Comparison of ENCODE assay signal across 9 mouse cellular contexts in the genomic region with DNA sequence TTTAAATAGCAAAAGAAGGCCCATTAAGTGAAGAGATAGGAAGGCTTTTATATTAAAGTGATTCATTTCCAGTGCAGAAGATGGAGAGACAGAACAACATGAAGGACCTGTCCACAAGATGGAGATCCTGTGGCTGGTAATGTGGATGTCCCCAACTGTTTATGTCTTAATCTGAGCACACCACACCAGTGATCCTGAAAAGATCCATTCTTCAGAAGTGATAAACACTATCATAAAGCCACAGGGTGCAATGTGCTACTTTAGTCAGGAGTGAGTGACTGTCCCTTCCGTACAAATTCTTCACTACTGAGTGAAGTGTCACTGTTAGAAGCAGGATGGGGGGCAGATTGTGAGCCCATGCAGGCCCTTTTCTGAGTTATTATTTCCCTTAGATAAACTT. TPM values are rescaled to one million over a fixed set of nuclear protein-coding genes. Genes with fewer than 3 reads are reported as not detected.
DNase-seq lines count a peak whose midpoint lies in the region; ATAC-seq and TF ChIP-seq lines count a peak whose summit lies in the region.
"Had no signal": no experiment of that assay in that cellular context is flagged by ENCODE, and none has a peak within 500 bp of the region (broad histone marks: within the 10 kb centered on the region; RNA-seq: fewer than 3 reads in every experiment).

No protein-coding gene starts in this region.

- DNase-seq in heart, adult 8-10 months (ENCODE audit: low spot score): no peak
- DNase-seq in forebrain, embryonic 14.5 days (ENCODE audit: low spot score): no peak
- DNase-seq in liver, embryonic 13.5 days: no peak
- DNase-seq in left cerebral cortex, adult 8-10 months (ENCODE audit: low spot score in 2 of 2): no peak
- DNase-seq in lung, postnatal 0 days (ENCODE audit: low spot score): no peak
- DNase-seq: kidney, adult 9 months had no signal

- H3K4me2 ChIP-seq in heart, embryonic 11.5 days: peak overlapping the region; percentile 92
- peak overlapping the region; percentile 89 for H3K4me2 ChIP-seq in forebrain, embryonic 14.5 days (ENCODE audit: low read length)
- peak overlapping the region; percentile 96 for H3K4me2 ChIP-seq in liver, embryonic 13.5 days
- H3K4me2 ChIP-seq in lung, postnatal 0 days (replicated peaks; ENCODE audit: low read depth, low read length): no peak overlapping the region

- H3K4me1 ChIP-seq in heart, embryonic 11.5 days (ENCODE audit: control insufficient read depth, insufficient read depth, low read length): peaks cover 7% of the 10 kb centered on the region
- peaks cover 46% of the 10 kb centered on the region for H3K4me1 ChIP-seq in E14TG2a.4 (replicated peaks; ENCODE audit: low read depth, low read length)
- peaks cover 3% of the 10 kb centered on the region for H3K4me1 ChIP-seq in forebrain, embryonic 14.5 days (ENCODE audit: control insufficient read depth, insufficient read depth, low read length)
- peaks cover 73% of the 10 kb centered on the region for H3K4me1 ChIP-seq in liver, embryonic 13.5 days (replicated peaks)
- H3K4me1 ChIP-seq in lung, postnatal 0 days (ENCODE audit: insufficient read depth, low read depth, low read length): no peaks in the 10 kb centered on the region

- TF ChIP-seq EP300 in lung, postnatal 0 days (IDR thresholded peaks at IDR 0.05): no peak

- peak overlapping the region; percentile 85; the same call in 1 of the 2 replicates for H3K4me3 ChIP-seq in heart, embryonic 11.5 days (ENCODE audit: low read depth, low read length)
- peak overlapping the region; percentile 96 for H3K4me3 ChIP-seq in E14TG2a.4 (replicated peaks; ENCODE audit: low read length)
- peak overlapping the region; percentile 97 for H3K4me3 ChIP-seq in forebrain, embryonic 14.5 days (ENCODE audit: low read depth, low read length)
- peak overlapping the region; percentile 97 for H3K4me3 ChIP-seq in liver, embryonic 13.5 days (replicated peaks)
- H3K4me3 ChIP-seq in lung, postnatal 0 days (ENCODE audit: low read depth, low read length): no peak overlapping the region

- H3K27me3 ChIP-seq in heart, embryonic 11.5 days (ENCODE audit: control insufficient read depth, insufficient read depth, low read length): no peaks in the 10 kb centered on the region
- H3K27me3 ChIP-seq in E14TG2a.4 (ENCODE audit: insufficient read depth, low read length): no peaks in the 10 kb centered on the region
- H3K27me3 ChIP-seq in forebrain, embryonic 14.5 days (replicated peaks; ENCODE audit: control insufficient read depth, insufficient read depth, low read length): no peaks in the 10 kb centered on the region
- no peaks in the 10 kb centered on the region for H3K27me3 ChIP-seq in liver, embryonic 13.5 days
- H3K27me3 ChIP-seq in lung, postnatal 0 days (replicated peaks; ENCODE audit: insufficient read depth, low read length): no peaks in the 10 kb centered on the region

- H3K36me3 ChIP-seq in heart, embryonic 11.5 days (ENCODE audit: control insufficient read depth, insufficient read depth, low read length): no peaks in the 10 kb centered on the region
- peaks cover 51% of the 10 kb centered on the region for H3K36me3 ChIP-seq in E14TG2a.4 (ENCODE audit: insufficient read depth, low read length)
- peaks cover 27% of the 10 kb centered on the region for H3K36me3 ChIP-seq in forebrain, embryonic 14.5 days (ENCODE audit: control insufficient read depth, insufficient read depth, low read length)
- peaks cover 21% of the 10 kb centered on the region; the same call in 1 of the 2 replicates for H3K36me3 ChIP-seq in liver, embryonic 13.5 days
- no peaks in the 10 kb centered on the region for H3K36me3 ChIP-seq in lung, postnatal 0 days (ENCODE audit: insufficient read depth, low read length)

- H3K9me3 ChIP-seq in heart, embryonic 11.5 days (replicated peaks; ENCODE audit: control insufficient read depth, low read length): no peaks in the 10 kb centered on the region
- H3K9me3 ChIP-seq in E14TG2a.4 (ENCODE audit: low read length): no peaks in the 10 kb centered on the region
- no peaks in the 10 kb centered on the region for H3K9me3 ChIP-seq in forebrain, embryonic 14.5 days (replicated peaks; ENCODE audit: control insufficient read depth, low read length)
- H3K9me3 ChIP-seq in liver, embryonic 13.5 days (replicated peaks): no peaks in the 10 kb centered on the region
- H3K9me3 ChIP-seq in lung, postnatal 0 days (ENCODE audit: low read length): no peaks in the 10 kb centered on the region

- WGBS in heart, embryonic 11.5 days (ENCODE audit: insufficient replicate concordance): 79% methylated on average over 1 of the region's 1 CpGs
- WGBS in forebrain, embryonic 14.5 days: 100% methylated on average over 1 of the region's 1 CpGs
- 21% methylated on average over 1 of the region's 1 CpGs for WGBS in liver, embryonic 13.5 days (ENCODE audit: insufficient replicate concordance)
- WGBS in lung, postnatal 0 days: 95% methylated on average over 1 of the region's 1 CpGs

- H3K27ac ChIP-seq in heart, embryonic 11.5 days (ENCODE audit: low read depth, low read length): no peak overlapping the region
- no peak overlapping the region for H3K27ac ChIP-seq in forebrain, embryonic 14.5 days (ENCODE audit: low read depth, low read length)
- H3K27ac ChIP-seq in liver, embryonic 13.5 days: peak overlapping the region; percentile 96
- H3K27ac ChIP-seq in lung, postnatal 0 days (ENCODE audit: low read length): no peak overlapping the region

- ATAC-seq in heart, embryonic 11.5 days (replicated peaks; ENCODE audit: insufficient number of reproducible peaks, low FRiP score, low TSS enrichment): no peak
- ATAC-seq in forebrain, embryonic 14.5 days: no peak
- ATAC-seq in liver, embryonic 13.5 days (ENCODE audit: low read depth): 0 out of 2 replicates have a peak, but pooled peaks have one; percentile 6
- no peak for ATAC-seq in monocyte, adult 5-6 weeks (replicated peaks; ENCODE audit: insufficient number of reproducible peaks, low FRiP score, low TSS enrichment, poor library complexity, severe bottlenecking)
- no peak for ATAC-seq in lung, postnatal 0 days

- TF ChIP-seq CTCF in E14TG2a.4 (conservative IDR thresholded peaks at IDR 0.05; ENCODE audit: low read length): no peak
- no peak for TF ChIP-seq CTCF in lung, postnatal 0 days (IDR thresholded peaks at IDR 0.05)

- H3K9ac ChIP-seq in heart, embryonic 11.5 days (ENCODE audit: low read depth, low read length): no peak overlapping the region
- peak overlapping the region; percentile 96 for H3K9ac ChIP-seq in forebrain, embryonic 14.5 days (ENCODE audit: low read length)
- H3K9ac ChIP-seq in liver, embryonic 13.5 days: peak overlapping the region; percentile 94
- H3K9ac ChIP-seq in lung, postnatal 0 days (replicated peaks; ENCODE audit: low read depth): no peak overlapping the region

RNA-seq across cellular contexts. Expression of a gene that starts 1.5 kb away (rescaled TPM):
- polyA plus RNA-seq in heart, embryonic 11.5 days (2014; fragmentation: Nextera tagmentation; extraction: Ambion mirVana): 7.7 and 9.6 TPM in 2 replicates
- 1 to 10 TPM; 6.2 to 7.8 (median 6.9) TPM for total RNA-seq in heart, adult 8-10 months (2022)
- polyA plus RNA-seq in forebrain, embryonic 14.5 days (2014; fragmentation: Nextera tagmentation; extraction: Ambion mirVana): 10.9 and 12.1 TPM in 2 replicates
- 4.4 and 5.9 TPM in 2 replicates for polyA plus RNA-seq in liver, embryonic 13.5 days (2015; fragmentation: Nextera tagmentation; extraction: Ambion mirVana)
- 6.5 to 13.6 TPM (median 9.2 TPM) in 3 replicates for total RNA-seq in monocyte, adult 5-6 weeks (2017)
- 10 to 100 TPM; 42.9 to 50.6 (median 43.8) TPM for total RNA-seq in left cerebral cortex, adult 8-10 months (2022)
- polyA plus RNA-seq in lung, postnatal 0 days (2015; fragmentation: Nextera tagmentation; extraction: Ambion mirVana): 3.1 and 3.7 TPM in 2 replicates

RNA-seq across cellular contexts. Expression of a gene that starts 21.9 kb away (rescaled TPM):
- polyA plus RNA-seq in heart, embryonic 11.5 days (2014; fragmentation: Nextera tagmentation; extraction: Ambion mirVana): 48.2 and 50.0 TPM in 2 replicates
- total RNA-seq in heart, adult 8-10 months (2022): 10 to 100 TPM; 29.2 to 37.0 (median 30.2) TPM
- polyA plus RNA-seq in forebrain, embryonic 14.5 days (2014; fragmentation: Nextera tagmentation; extraction: Ambion mirVana): 39.9 and 42.8 TPM in 2 replicates
- 30.6 and 36.2 TPM in 2 replicates for polyA plus RNA-seq in liver, embryonic 13.5 days (2015; fragmentation: Nextera tagmentation; extraction: Ambion mirVana)
- 145 to 205 TPM (median 169 TPM) in 3 replicates for total RNA-seq in monocyte, adult 5-6 weeks (2017)
- 10 to 100 TPM; 40.1 to 55.0 (median 47.1) TPM for total RNA-seq in left cerebral cortex, adult 8-10 months (2022)
- 67.3 and 74.4 TPM in 2 replicates for polyA plus RNA-seq in lung, postnatal 0 days (2015; fragmentation: Nextera tagmentation; extraction: Ambion mirVana)

RNA-seq across cellular contexts. Expression of a gene that starts 40.6 kb away (rescaled TPM):
- polyA plus RNA-seq in heart, embryonic 11.5 days (2014; fragmentation: Nextera tagmentation; extraction: Ambion mirVana): 57.0 and 58.6 TPM in 2 replicates
- total RNA-seq in heart, adult 8-10 months (2022): 10 to 100 TPM; 23.8 to 30.2 (median 29.1) TPM
- 106 and 120 TPM in 2 replicates for polyA plus RNA-seq in forebrain, embryonic 14.5 days (2014; fragmentation: Nextera tagmentation; extraction: Ambion mirVana)
- polyA plus RNA-seq in liver, embryonic 13.5 days (2015; fragmentation: Nextera tagmentation; extraction: Ambion mirVana): 60.4 and 68.0 TPM in 2 replicates
- total RNA-seq in monocyte, adult 5-6 weeks (2017): 392 to 513 TPM (median 506 TPM) in 3 replicates
- 10 to 100 TPM; 43.2 to 55.5 (median 52.6) TPM for total RNA-seq in left cerebral cortex, adult 8-10 months (2022)
- polyA plus RNA-seq in lung, postnatal 0 days (2015; fragmentation: Nextera tagmentation; extraction: Ambion mirVana): 70.9 and 76.3 TPM in 2 replicates

RNA-seq across cellular contexts. Expression of a gene that starts 42.5 kb away (rescaled TPM):
- polyA plus RNA-seq in heart, embryonic 11.5 days (2014; fragmentation: Nextera tagmentation; extraction: Ambion mirVana): not detected in 2 replicates
- not detected for total RNA-seq in heart, adult 8-10 months (2022)
- not detected in 2 replicates for polyA plus RNA-seq in forebrain, embryonic 14.5 days (2014; fragmentation: Nextera tagmentation; extraction: Ambion mirVana)
- not detected in 2 replicates for polyA plus RNA-seq in liver, embryonic 13.5 days (2015; fragmentation: Nextera tagmentation; extraction: Ambion mirVana)
- not detected in 3 replicates for total RNA-seq in monocyte, adult 5-6 weeks (2017)
- not detected for total RNA-seq in left cerebral cortex, adult 8-10 months (2022)
- polyA plus RNA-seq in lung, postnatal 0 days (2015; fragmentation: Nextera tagmentation; extraction: Ambion mirVana): not detected in 2 replicates

RNA-seq across cellular contexts. Expression of a gene that starts 50.4 kb away (rescaled TPM):
- 52.9 and 53.5 TPM in 2 replicates for polyA plus RNA-seq in heart, embryonic 11.5 days (2014; fragmentation: Nextera tagmentation; extraction: Ambion mirVana)
- 1 to 10 TPM; 6.7 to 9.0 (median 7.4) TPM for total RNA-seq in heart, adult 8-10 months (2022)
- 0.97 and 2.1 TPM in 2 replicates for polyA plus RNA-seq in forebrain, embryonic 14.5 days (2014; fragmentation: Nextera tagmentation; extraction: Ambion mirVana)
- polyA plus RNA-seq in liver, embryonic 13.5 days (2015; fragmentation: Nextera tagmentation; extraction: Ambion mirVana): 4.9 and 6.0 TPM in 2 replicates
- total RNA-seq in monocyte, adult 5-6 weeks (2017): not detected in 3 replicates
- 1 to 10 TPM in 3 of 4 experiments, under 1 TPM in 1; 0.99 to 2.8 (median 2.1) TPM for total RNA-seq in left cerebral cortex, adult 8-10 months (2022)
- 44.5 and 46.2 TPM in 2 replicates for polyA plus RNA-seq in lung, postnatal 0 days (2015; fragmentation: Nextera tagmentation; extraction: Ambion mirVana)

Comparison
In these comparisons a context has a peak if more than half of its experiments do, and no peak if none do; other contexts are left out.
1. H3K9ac ChIP-seq: peak in forebrain, embryonic 14.5 days (single experiment) and liver, embryonic 13.5 days (single experiment); none in heart, embryonic 11.5 days (single experiment) and lung, postnatal 0 days (single experiment).